Mouse (Mus musculus) hindbrain, embryonic 10.5 days (tissue): Measurements from ENCODE around the gene Ctsl. TPM values are rescaled to one million over a fixed set of nuclear protein-coding genes. Genes with fewer than 3 reads are reported as not detected.

Experiments used
- DNase-seq: peaks from one replicate; pipeline ENCODE4 v3.0.0-alpha.2; 2017; ENCODE audit warnings: low spot score
- H3K27ac ChIP-seq: fragments of 300-500 bp; sonication (generic); 2 replicates; pipeline ENCODE4 v1.5.1; 2016; ENCODE audit warnings: mild to moderate bottlenecking, moderate library complexity
- H3K27me3 ChIP-seq: fragments of 300-500 bp; sonication (generic); 2 replicates; pipeline ENCODE4 v1.6.1; 2016; ENCODE audit warnings: mild to moderate bottlenecking; ENCODE audit not compliant: poor library complexity, insufficient read depth, severe bottlenecking
- H3K36me3 ChIP-seq: fragments of 300-500 bp; sonication (generic); 2 replicates; pipeline ENCODE4 v1.6.1; 2016; ENCODE audit warnings: mild to moderate bottlenecking, moderate library complexity
- H3K4me1 ChIP-seq: fragments of 300-500 bp; sonication (generic); replicated peaks from 2 replicates; pipeline ENCODE4 v1.6.1; 2016; ENCODE audit warnings: mild to moderate bottlenecking
- H3K4me3 ChIP-seq: fragments of 300-500 bp; sonication (generic); 2 replicates; pipeline ENCODE4 v1.5.1; 2016; ENCODE audit warnings: mild to moderate bottlenecking, moderate library complexity
- H3K9me3 ChIP-seq: fragments of 300-500 bp; sonication (generic); 2 replicates; pipeline ENCODE4 v1.6.1; 2016; ENCODE audit warnings: mild to moderate bottlenecking, moderate library complexity
- WGBS: fragments of 180-500 bp; shearing (Covaris S2); methylation state at CpG from one replicate; pipeline ENCODE4 v1.1.7; 2016; 5-methylcytosine and 5-hydroxymethylcytosine counted together
- polyA plus RNA-seq: library from polyadenylated mRNA; unstranded; fragments of >200 nt; fragmentation: Nextera tagmentation; extraction: Ambion mirVana; gene quantifications from 2 replicates; pipeline ENCODE4 v1.2.1, GENCODE M21; 2016

Ctsl gene
- polyA plus RNA-seq, 1 experiment from 2014 or later: 135 TPM

- Histone ChIP-seq H3K36me3 (peaks cover 60% of the 10 kb centered on the region), H3K27me3 (no peaks in the 10 kb centered on the region), H3K27ac (no peak overlapping the region), H3K4me1 (peaks cover 16% of the 10 kb centered on the region), H3K9me3 (no peaks in the 10 kb centered on the region), H3K4me3 (no peak overlapping the region)
- DNase-seq: no peak
- 92% methylated on average over 5 of the region's 5 CpGs for WGBS
Measured at GRCm38 (mm10) chr13:64367615-64368014, 3.1 kb downstream of the Ctsl start.

GRCm38 (mm10) chr13:64365326-64365725 lies 5.4 kb downstream of the Ctsl start:
- peaks cover 67% of the 10 kb centered on the region for H3K36me3 ChIP-seq
- peaks cover 16% of the 10 kb centered on the region for H3K4me1 ChIP-seq
- no peaks in the 10 kb centered on the region for H3K27me3 ChIP-seq
- DNase-seq: no peak
- no peaks in the 10 kb centered on the region for H3K9me3 ChIP-seq
- H3K4me3 ChIP-seq: no peak overlapping the region
- H3K27ac ChIP-seq: no peak overlapping the region

DNA sequence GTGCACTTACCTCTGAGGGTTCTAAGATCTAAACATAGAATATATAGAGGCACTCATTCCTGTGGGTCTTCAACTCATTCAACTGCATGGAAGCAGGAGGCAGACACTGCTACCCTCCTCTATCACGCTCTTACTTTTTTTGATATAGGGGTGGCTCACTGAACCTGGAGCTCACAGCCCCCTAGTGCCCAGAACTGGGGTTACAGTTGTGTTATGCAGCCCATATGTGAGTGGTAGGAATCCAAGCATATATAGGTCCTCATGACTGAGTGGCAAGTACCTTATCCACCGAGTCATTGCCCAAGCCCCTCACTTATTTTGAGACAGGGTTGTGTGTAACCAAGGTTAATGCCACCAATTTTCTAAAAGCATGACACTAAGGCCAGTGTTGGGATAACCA lies 6.4 kb downstream of the Ctsl start:
- H3K27ac ChIP-seq: no peak overlapping the region
- no peak overlapping the region for H3K4me3 ChIP-seq
- H3K4me1 ChIP-seq: peaks cover 10% of the 10 kb centered on the region
- H3K9me3 ChIP-seq: no peaks in the 10 kb centered on the region
- H3K36me3 ChIP-seq: peaks cover 67% of the 10 kb centered on the region
- no peaks in the 10 kb centered on the region for H3K27me3 ChIP-seq
- WGBS: 87% methylated on average over 2 of the region's 2 CpGs
- DNase-seq: peak; percentile 14

GRCm38 (mm10) chr13:64362139-64362538 lies 8.6 kb downstream of the Ctsl start:
- no peak overlapping the region for H3K27ac ChIP-seq
- H3K9me3 ChIP-seq: no peaks in the 10 kb centered on the region
- H3K27me3 ChIP-seq: no peaks in the 10 kb centered on the region
- no peaks in the 10 kb centered on the region for H3K4me1 ChIP-seq
- H3K36me3 ChIP-seq: peaks cover 53% of the 10 kb centered on the region
- DNase-seq: no peak
- H3K4me3 ChIP-seq: no peak overlapping the region
- WGBS: 92% methylated on average over 6 of the region's 6 CpGs

GRCm38 (mm10) chr13:64361020-64361419 lies 9.7 kb downstream of the Ctsl start:
- Histone ChIP-seq H3K9me3 (no peaks in the 10 kb centered on the region), H3K36me3 (peaks cover 41% of the 10 kb centered on the region), H3K4me1 (no peaks in the 10 kb centered on the region), H3K27me3 (no peaks in the 10 kb centered on the region), H3K4me3 (no peak overlapping the region), H3K27ac (no peak overlapping the region)
- no peak for DNase-seq
- 95% methylated on average over 3 of the region's 3 CpGs for WGBS

DNA sequence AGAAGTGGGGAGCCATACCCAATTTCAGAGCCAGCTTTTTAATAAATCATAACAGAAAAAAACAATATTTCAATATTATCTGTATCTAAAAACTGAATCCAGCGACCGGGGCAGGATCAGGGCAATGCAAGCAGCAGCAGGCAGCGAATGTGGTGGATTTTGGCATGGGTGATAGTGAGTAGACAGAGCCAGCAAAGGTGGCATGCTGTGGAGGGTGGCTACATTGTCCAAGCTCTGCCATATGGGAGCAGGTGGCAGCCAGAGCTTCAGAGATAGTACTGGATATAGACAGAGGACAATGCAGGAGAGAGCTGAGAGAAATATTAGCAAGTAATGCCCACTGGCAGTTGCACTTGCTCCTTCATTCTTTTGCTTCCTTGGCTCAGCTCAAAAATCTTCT lies 11.0 kb downstream of the Ctsl start:
- 90% methylated on average over 3 of the region's 3 CpGs for WGBS
- DNase-seq: no peak

DNA sequence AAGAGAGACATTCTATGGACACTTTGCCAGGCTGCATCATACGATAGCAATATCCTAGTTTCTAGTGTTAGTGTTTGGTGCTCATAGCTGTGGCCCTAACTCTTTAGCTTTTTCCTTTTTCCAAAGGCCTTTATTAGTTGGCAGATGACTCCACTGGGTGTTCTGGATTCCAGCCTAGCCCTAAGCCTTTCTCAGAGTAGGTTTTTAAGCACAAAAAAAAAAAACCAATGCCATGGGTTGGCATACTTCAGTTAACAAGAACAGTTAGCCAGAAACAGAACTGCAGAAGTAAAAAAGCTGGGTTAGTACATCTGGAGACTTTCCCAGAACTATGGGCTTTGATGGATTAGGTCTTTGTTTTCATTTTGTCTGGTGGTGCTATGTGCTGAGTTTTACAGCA lies 12.2 kb downstream of the Ctsl start:
- H3K27ac ChIP-seq: no peak overlapping the region
- no peaks in the 10 kb centered on the region for H3K27me3 ChIP-seq
- no peaks in the 10 kb centered on the region for H3K9me3 ChIP-seq
- DNase-seq: no peak
- 83% methylated on average over 1 of the region's 1 CpGs for WGBS
- H3K36me3 ChIP-seq: peaks cover 16% of the 10 kb centered on the region
- no peaks in the 10 kb centered on the region for H3K4me1 ChIP-seq
- no peak overlapping the region for H3K4me3 ChIP-seq

More for the DNA sequence above, 11.0 kb downstream of the Ctsl start:
- Histone ChIP-seq H3K4me1 (no peaks in the 10 kb centered on the region), H3K9me3 (no peaks in the 10 kb centered on the region), H3K36me3 (peaks cover 28% of the 10 kb centered on the region), H3K27me3 (no peaks in the 10 kb centered on the region), H3K27ac (no peak overlapping the region), H3K4me3 (no peak overlapping the region)

- Histone ChIP-seq H3K4me3 (no peak overlapping the region), H3K36me3 (peaks cover 5% of the 10 kb centered on the region), H3K27me3 (no peaks in the 10 kb centered on the region), H3K27ac (no peak overlapping the region), H3K4me1 (no peaks in the 10 kb centered on the region), H3K9me3 (no peaks in the 10 kb centered on the region)
- DNase-seq: no peak
- 76% methylated on average over 5 of the region's 5 CpGs for WGBS
Measured at GRCm38 (mm10) chr13:64357389-64357788, 13.3 kb downstream of the Ctsl start.

DNA sequence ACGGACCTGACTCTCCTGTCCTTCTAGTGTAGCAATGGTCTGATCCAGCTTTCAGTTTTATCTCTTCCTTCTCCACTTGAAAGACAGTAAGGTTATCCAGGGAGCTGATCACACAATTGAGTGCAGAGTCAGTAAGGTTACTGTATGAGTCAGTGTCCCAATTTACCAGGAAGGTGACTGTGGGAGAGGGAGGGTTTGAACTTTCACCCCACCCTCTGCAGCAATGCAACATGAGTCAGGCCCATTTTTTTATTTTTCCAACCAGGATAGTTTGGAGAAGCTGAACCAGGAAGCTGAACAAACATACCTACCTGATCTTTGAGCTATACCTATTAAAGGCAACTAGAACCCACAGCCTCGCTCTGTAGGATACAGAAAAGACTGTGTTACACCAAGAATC lies 21.2 kb downstream of the Ctsl start:
- 84% methylated on average over 2 of the region's 2 CpGs for WGBS
- no peak for DNase-seq
- Histone ChIP-seq H3K4me3 (no peak overlapping the region), H3K36me3 (no peaks in the 10 kb centered on the region), H3K27me3 (no peaks in the 10 kb centered on the region), H3K27ac (no peak overlapping the region), H3K4me1 (no peaks in the 10 kb centered on the region), H3K9me3 (no peaks in the 10 kb centered on the region)

DNA sequence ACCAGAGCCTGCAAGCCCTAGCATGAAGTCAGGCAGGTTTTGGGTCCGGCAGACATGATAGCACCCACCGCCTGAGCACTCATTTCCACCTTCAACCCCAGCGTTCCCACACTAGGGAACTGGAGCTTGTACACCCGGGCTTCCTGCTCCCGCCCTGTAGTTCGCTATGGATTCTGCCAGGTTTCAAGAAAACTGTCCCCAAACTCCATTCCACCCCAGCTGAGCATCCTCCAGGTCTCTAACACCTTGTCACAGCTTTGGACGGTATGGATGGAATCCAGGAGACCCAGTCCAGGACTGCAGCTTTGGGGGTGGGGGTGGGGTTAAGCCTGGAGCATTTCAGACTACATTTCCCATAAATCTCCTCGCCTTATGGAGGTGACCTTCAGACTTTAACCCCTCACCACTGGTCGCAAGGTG lies 26.6 kb downstream of the Ctsl start:
- Histone ChIP-seq H3K36me3 (no peaks in the 10 kb centered on the region), H3K4me1 (0 out of 2 replicates have a peak, but pooled peaks cover 6% of the 10 kb centered on the region), H3K27ac (peak overlapping the region; percentile 67), H3K27me3 (no peaks in the 10 kb centered on the region), H3K4me3 (peak overlapping the region; percentile 61), H3K9me3 (no peaks in the 10 kb centered on the region)
- WGBS: 2% methylated on average over 9 of the region's 9 CpGs
- DNase-seq: peak; percentile 18

DNA sequence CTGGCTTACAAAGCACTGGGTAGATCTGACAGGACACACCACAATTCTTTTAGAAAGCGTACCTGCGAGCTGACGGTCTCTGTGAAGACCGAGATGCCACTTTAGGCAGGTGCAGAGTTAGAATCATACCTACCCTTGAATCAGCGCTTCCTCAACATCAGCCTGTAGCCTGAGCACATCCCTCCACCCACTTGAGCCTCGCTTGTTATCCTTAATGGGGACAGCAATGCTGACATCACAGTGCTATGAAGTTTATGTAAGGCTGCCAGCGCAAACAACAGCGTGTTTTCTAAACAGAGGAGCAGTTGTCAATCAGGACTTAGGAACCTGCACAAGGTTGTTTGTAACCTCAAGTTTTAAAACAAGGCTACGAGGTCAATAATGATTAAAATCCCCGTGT lies 27.1 kb downstream of the Ctsl start:
- Histone ChIP-seq H3K27ac (peak overlapping the region; percentile 67), H3K36me3 (no peaks in the 10 kb centered on the region), H3K27me3 (no peaks in the 10 kb centered on the region), H3K9me3 (no peaks in the 10 kb centered on the region), H3K4me1 (0 out of 2 replicates have a peak, but pooled peaks cover 6% of the 10 kb centered on the region), H3K4me3 (peak overlapping the region; percentile 61)
- peak; percentile 11 for DNase-seq
- WGBS: 20% methylated on average over 10 of the region's 10 CpGs

- Histone ChIP-seq H3K4me3 (no peak overlapping the region), H3K4me1 (no peaks in the 10 kb centered on the region), H3K27me3 (no peaks in the 10 kb centered on the region), H3K9me3 (no peaks in the 10 kb centered on the region), H3K36me3 (no peaks in the 10 kb centered on the region), H3K27ac (no peak overlapping the region)
- DNase-seq: no peak
- WGBS: 69% methylated on average over 4 of the region's 4 CpGs
Measured at GRCm38 (mm10) chr13:64335546-64336132, 35.1 kb downstream of the Ctsl start.

GRCm38 (mm10) chr13:64333102-64333501 lies 37.6 kb downstream of the Ctsl start:
- Histone ChIP-seq H3K4me1 (no peaks in the 10 kb centered on the region), H3K27me3 (no peaks in the 10 kb centered on the region), H3K27ac (no peak overlapping the region), H3K36me3 (no peaks in the 10 kb centered on the region), H3K4me3 (no peak overlapping the region), H3K9me3 (no peaks in the 10 kb centered on the region)
- DNase-seq: no peak
- WGBS: 90% methylated on average over 3 of the region's 3 CpGs

DNA sequence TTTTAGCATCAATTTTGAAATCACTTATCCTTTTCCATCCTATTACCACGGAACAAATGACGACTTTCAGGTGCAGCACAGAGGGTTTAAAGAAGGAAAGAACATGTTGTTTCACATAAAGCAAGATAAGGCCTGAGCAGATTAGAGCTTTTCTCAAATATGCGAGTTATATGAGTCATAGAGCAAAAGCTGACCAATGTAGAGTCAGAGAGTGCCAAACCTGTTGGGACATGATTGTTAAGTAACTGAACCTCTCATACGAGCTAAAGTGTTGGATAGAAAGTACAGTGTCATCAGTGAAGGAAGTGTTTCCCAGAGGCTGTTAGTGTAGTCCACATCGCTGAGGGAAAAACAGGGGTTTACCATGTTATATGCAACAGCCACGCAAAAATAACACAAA lies 38.4 kb downstream of the Ctsl start:
- Histone ChIP-seq H3K27ac (no peak overlapping the region), H3K4me1 (no peaks in the 10 kb centered on the region), H3K4me3 (no peak overlapping the region), H3K9me3 (no peaks in the 10 kb centered on the region), H3K27me3 (no peaks in the 10 kb centered on the region), H3K36me3 (no peaks in the 10 kb centered on the region)
- WGBS: 84% methylated on average over 6 of the region's 6 CpGs
- DNase-seq: no peak
